Mouse (Mus musculus): ENCODE results near the gene Cfap97d2. TPM values are rescaled to one million over a fixed set of nuclear protein-coding genes. Genes with fewer than 3 reads are reported as not detected.

Gene Cfap97d2
- polyA plus RNA-seq, 1 experiment from 2014 or later = 0.27 TPM

DNA sequence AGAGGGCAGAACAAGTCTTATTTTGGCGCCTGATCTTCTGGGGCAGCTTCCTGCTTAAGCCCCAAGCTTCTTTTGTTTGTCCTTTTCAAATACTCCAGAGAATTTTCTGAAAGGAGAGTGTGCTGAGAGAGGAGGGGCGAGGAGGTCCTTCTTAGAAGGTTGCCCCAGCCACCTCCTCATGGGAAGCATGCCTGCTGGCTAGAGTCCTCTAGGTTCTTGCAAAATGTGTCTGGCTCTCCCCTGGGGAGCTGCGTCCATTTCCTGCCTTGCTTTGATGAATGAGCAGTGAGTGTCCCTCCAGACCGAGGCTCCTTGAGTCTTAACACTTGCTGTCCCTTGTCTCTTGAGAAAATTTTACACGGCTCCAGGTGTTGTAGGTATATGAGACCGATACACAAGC lies 17.2 kb upstream of the Cfap97d2 start:
- WGBS = 54% methylated on average over 6 of the region's 6 CpGs
- ATAC-seq (replicated peaks; ENCODE audit: insufficient number of reproducible peaks, low FRiP score, low TSS enrichment, low read depth) = no peak
- Histone ChIP-seq H3K4me1 (ENCODE audit: control insufficient read depth, insufficient read depth, low read length) (no peaks in the 10 kb centered on the region), H3K4me2 (ENCODE audit: low read depth, low read length) (no peak overlapping the region), H3K27me3 (ENCODE audit: control insufficient read depth, insufficient read depth, low read length) (no peaks in the 10 kb centered on the region), H3K9me3 (replicated peaks; ENCODE audit: control insufficient read depth, low read length) (no peaks in the 10 kb centered on the region), H3K9ac (replicated peaks; ENCODE audit: low read length) (no peak overlapping the region), H3K27ac (replicated peaks; ENCODE audit: low read depth, low read length) (no peak overlapping the region), H3K36me3 (replicated peaks; ENCODE audit: control insufficient read depth, insufficient read depth, low read depth, low read length) (no peaks in the 10 kb centered on the region), H3K4me3 (ENCODE audit: low read depth, low read length) (no peak overlapping the region)
- DNase-seq (ENCODE audit: low spot score) = no peak

DNA sequence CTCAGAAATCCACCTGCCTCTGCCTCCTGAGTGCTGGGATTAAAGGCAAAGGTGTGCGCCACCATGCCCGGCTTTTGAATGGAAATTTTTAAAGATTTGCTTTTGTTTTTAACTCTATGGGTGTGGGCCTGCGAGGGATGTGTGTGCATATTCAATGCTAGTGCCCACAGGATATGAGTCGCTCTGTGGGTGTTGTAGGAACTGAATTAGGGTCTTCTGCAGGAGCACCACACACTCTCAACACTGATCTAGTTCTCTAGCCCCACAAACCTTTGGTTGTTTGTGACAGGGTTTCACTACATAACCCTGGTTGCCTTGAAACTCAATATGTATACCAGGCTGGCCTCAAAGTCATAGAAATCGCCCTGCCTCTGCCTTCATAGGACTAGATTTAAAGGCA lies 16.4 kb upstream of the Cfap97d2 start:
- WGBS = 91% methylated on average over 5 of the region's 5 CpGs
- ATAC-seq (replicated peaks; ENCODE audit: insufficient number of reproducible peaks, low FRiP score, low TSS enrichment, low read depth) = no peak
- no peaks in the 10 kb centered on the region for H3K4me1 ChIP-seq (ENCODE audit: control insufficient read depth, insufficient read depth, low read length)

DNA sequence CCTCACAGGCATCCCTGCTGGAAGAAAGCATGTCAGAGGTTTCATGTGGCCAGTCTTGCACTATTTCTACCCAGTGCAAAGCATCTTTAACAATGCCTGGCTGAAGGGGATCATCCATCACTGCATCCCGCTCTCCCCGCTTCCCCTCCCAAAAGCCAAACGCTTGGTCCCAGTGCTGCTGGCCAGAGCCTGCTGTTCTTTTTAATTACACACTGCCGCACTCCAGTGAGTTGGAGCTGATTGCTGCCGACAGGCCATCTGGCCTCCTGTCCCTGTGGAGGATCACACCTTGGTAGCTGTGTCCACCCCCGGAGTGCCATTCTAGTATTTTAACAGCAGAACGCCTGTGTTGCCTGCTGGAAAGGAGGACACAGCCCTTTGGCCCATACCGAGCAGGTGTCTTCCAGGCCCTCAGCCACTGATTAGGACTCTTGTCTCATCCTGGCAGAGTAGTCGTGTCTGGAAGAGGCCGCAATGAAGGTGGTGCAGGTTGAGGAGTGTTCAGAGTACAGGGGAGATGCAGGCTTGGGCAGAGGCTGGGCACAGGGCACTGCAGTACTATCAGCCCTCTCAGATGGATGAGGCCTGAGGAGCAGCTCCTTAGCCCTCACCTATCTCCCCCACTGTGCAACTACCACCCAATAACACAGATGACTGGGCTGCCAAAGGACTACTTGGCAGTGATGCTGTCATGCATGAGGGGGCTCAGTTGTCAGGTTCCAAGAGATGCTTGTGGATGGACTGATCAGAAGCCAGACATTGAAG lies 13.2 kb upstream of the Cfap97d2 start:
- Histone ChIP-seq H3K36me3 (replicated peaks; ENCODE audit: control insufficient read depth, insufficient read depth, low read depth, low read length) (no peaks in the 10 kb centered on the region), H3K4me2 (ENCODE audit: low read depth, low read length) (no peak overlapping the region), H3K9ac (replicated peaks; ENCODE audit: low read length) (no peak overlapping the region), H3K27me3 (ENCODE audit: control insufficient read depth, insufficient read depth, low read length) (no peaks in the 10 kb centered on the region), H3K4me1 (ENCODE audit: control insufficient read depth, insufficient read depth, low read length) (no peaks in the 10 kb centered on the region), H3K9me3 (replicated peaks; ENCODE audit: control insufficient read depth, low read length) (no peaks in the 10 kb centered on the region), H3K27ac (replicated peaks; ENCODE audit: low read depth, low read length) (no peak overlapping the region; the same call in 1 of the 2 replicates), H3K4me3 (ENCODE audit: low read depth, low read length) (no peak overlapping the region)
- no peak for DNase-seq (ENCODE audit: low spot score)
- WGBS = 64% methylated on average over 10 of the region's 10 CpGs
- no peak for ATAC-seq (replicated peaks; ENCODE audit: insufficient number of reproducible peaks, low FRiP score, low TSS enrichment, low read depth)

More for the DNA sequence above, 16.4 kb upstream of the Cfap97d2 start:
- DNase-seq (ENCODE audit: low spot score) = no peak
- Histone ChIP-seq H3K9me3 (replicated peaks; ENCODE audit: control insufficient read depth, low read length) (no peaks in the 10 kb centered on the region), H3K27ac (replicated peaks; ENCODE audit: low read depth, low read length) (no peak overlapping the region), H3K4me3 (ENCODE audit: low read depth, low read length) (no peak overlapping the region), H3K27me3 (ENCODE audit: control insufficient read depth, insufficient read depth, low read length) (no peaks in the 10 kb centered on the region), H3K9ac (replicated peaks; ENCODE audit: low read length) (no peak overlapping the region), H3K4me2 (ENCODE audit: low read depth, low read length) (no peak overlapping the region), H3K36me3 (replicated peaks; ENCODE audit: control insufficient read depth, insufficient read depth, low read depth, low read length) (no peaks in the 10 kb centered on the region)

DNA sequence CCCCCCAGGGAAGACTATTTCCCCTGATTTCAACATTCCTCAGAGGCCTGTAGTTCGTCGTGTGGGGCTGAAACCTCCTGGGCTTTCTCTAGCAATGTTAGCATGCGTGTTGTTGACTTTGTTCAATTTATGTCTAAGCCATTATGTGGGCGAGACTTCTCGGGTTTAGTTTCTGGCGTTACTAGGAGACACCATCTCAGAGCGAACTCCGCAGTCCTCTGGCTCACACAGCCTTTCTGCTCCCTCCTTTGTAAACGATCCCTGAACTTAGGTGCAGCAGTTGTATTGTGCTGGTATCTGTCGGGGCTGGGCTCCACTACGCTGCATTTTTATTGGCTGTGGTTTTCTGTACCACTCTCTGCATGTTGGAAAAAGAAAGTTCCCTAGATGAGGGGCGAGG lies 11.0 kb upstream of the Cfap97d2 start:
- no peak overlapping the region for H3K9ac ChIP-seq (replicated peaks; ENCODE audit: low read length)
- H3K4me2 ChIP-seq (ENCODE audit: low read depth, low read length) = no peak overlapping the region
- 67% methylated on average over 12 of the region's 12 CpGs for WGBS
- no peaks in the 10 kb centered on the region for H3K9me3 ChIP-seq (replicated peaks; ENCODE audit: control insufficient read depth, low read length)
- DNase-seq (ENCODE audit: low spot score) (no peak), ATAC-seq (replicated peaks; ENCODE audit: insufficient number of reproducible peaks, low FRiP score, low TSS enrichment, low read depth) (no peak)
- H3K36me3 ChIP-seq (replicated peaks; ENCODE audit: control insufficient read depth, insufficient read depth, low read depth, low read length) = no peaks in the 10 kb centered on the region
- no peak overlapping the region for H3K4me3 ChIP-seq (ENCODE audit: low read depth, low read length)
- no peak overlapping the region for H3K27ac ChIP-seq (replicated peaks; ENCODE audit: low read depth, low read length)
- H3K4me1 ChIP-seq (ENCODE audit: control insufficient read depth, insufficient read depth, low read length) = no peaks in the 10 kb centered on the region
- H3K27me3 ChIP-seq (ENCODE audit: control insufficient read depth, insufficient read depth, low read length) = no peaks in the 10 kb centered on the region

DNA sequence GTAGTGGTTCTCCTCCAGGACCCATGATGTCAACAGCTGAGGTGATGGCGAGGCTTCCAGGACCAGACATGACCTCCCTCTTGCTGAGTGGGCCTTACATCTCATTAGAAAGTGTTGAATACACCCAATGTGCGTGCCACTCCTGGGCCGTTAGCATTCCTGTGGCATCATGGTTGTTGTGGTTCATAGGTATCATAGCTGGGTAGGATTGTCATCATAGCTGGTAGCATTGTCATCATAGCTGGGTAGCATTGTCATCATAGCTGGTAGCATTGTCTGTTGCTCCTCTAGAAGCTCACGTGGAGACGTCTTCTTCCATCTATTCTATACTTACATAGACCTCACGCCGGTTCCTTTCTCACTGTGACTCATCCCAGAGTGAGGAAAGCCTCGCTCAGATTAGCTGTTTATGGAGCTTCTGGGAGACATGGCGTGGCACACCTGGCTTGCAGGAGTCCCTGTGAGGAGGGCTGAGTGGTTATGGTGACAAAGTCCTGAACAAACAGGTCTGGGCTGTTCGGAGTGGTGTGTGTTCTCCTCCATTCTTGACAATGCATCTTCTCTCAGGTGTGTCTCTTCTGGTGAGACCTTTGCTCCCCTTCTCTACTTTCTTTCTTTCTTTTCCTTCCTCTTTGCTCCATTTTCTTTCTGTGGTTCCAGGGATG lies 10.4 kb upstream of the Cfap97d2 start:
- no peak overlapping the region for H3K4me2 ChIP-seq (ENCODE audit: low read depth, low read length)
- ATAC-seq (replicated peaks; ENCODE audit: insufficient number of reproducible peaks, low FRiP score, low TSS enrichment, low read depth) (no peak), DNase-seq (ENCODE audit: low spot score) (no peak)
- 92% methylated on average over 10 of the region's 10 CpGs for WGBS
- H3K36me3 ChIP-seq (replicated peaks; ENCODE audit: control insufficient read depth, insufficient read depth, low read depth, low read length) = no peaks in the 10 kb centered on the region
- H3K9ac ChIP-seq (replicated peaks; ENCODE audit: low read length) = no peak overlapping the region
- no peaks in the 10 kb centered on the region for H3K27me3 ChIP-seq (ENCODE audit: control insufficient read depth, insufficient read depth, low read length)
- no peak overlapping the region for H3K27ac ChIP-seq (replicated peaks; ENCODE audit: low read depth, low read length)
- H3K4me1 ChIP-seq (ENCODE audit: control insufficient read depth, insufficient read depth, low read length) = no peaks in the 10 kb centered on the region
- H3K4me3 ChIP-seq (ENCODE audit: low read depth, low read length) = no peak overlapping the region
- no peaks in the 10 kb centered on the region for H3K9me3 ChIP-seq (replicated peaks; ENCODE audit: control insufficient read depth, low read length)

DNA sequence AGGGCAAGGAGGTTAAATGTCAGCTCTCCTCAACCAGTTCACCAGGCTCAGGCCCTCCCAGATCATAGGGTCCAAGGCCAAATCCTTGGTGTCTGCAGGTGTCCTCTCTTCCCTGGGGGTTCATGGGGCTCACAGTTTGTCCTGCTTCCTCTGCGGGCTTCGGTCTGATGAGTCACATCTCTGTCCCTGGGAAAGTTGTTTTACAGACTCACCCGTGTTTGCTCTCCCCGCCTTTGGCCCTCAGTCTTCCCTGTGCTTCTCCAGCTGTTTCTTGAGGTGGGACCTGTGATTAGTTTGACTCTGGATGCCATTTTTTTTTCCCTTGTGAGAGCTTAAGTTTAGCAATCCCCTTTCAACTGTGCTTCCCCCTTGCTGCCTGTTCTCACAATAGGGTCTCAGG lies 9.5 kb upstream of the Cfap97d2 start:
- Histone ChIP-seq H3K9ac (replicated peaks; ENCODE audit: low read length) (no peak overlapping the region), H3K36me3 (replicated peaks; ENCODE audit: control insufficient read depth, insufficient read depth, low read depth, low read length) (no peaks in the 10 kb centered on the region), H3K27me3 (ENCODE audit: control insufficient read depth, insufficient read depth, low read length) (no peaks in the 10 kb centered on the region), H3K27ac (replicated peaks; ENCODE audit: low read depth, low read length) (no peak overlapping the region), H3K4me1 (ENCODE audit: control insufficient read depth, insufficient read depth, low read length) (no peaks in the 10 kb centered on the region), H3K4me3 (ENCODE audit: low read depth, low read length) (no peak overlapping the region), H3K9me3 (replicated peaks; ENCODE audit: control insufficient read depth, low read length) (no peaks in the 10 kb centered on the region), H3K4me2 (ENCODE audit: low read depth, low read length) (no peak overlapping the region)
- ATAC-seq (replicated peaks; ENCODE audit: insufficient number of reproducible peaks, low FRiP score, low TSS enrichment, low read depth) = no peak
- WGBS = 89% methylated on average over 4 of the region's 4 CpGs
- no peak for DNase-seq (ENCODE audit: low spot score)

DNA sequence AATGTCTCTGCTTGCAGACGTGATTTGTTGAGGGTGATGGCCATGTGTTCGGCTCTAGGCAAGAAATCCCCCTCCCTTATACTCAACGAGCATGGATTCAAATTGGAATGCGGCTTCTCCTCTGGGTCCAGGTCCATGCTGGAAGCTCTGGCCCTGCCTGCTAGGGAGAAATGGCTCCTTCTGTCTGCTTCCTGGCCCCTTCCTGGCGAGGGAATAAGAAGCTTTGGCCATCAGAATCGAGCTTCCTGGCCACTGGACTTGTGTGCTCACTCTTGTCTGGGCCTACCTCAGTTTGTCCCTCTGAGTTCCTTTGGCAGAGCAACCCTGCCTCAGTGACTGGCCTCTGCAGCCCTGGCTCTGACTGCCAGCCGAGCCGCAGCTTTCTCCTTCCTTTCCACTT lies 8.5 kb upstream of the Cfap97d2 start:
- H3K9ac ChIP-seq (replicated peaks; ENCODE audit: low read length) = no peak overlapping the region
- 70% methylated on average over 8 of the region's 8 CpGs for WGBS
- no peak for DNase-seq (ENCODE audit: low spot score)
- no peaks in the 10 kb centered on the region for H3K4me1 ChIP-seq (ENCODE audit: control insufficient read depth, insufficient read depth, low read length)
- no peaks in the 10 kb centered on the region for H3K9me3 ChIP-seq (replicated peaks; ENCODE audit: control insufficient read depth, low read length)
- no peak overlapping the region for H3K4me2 ChIP-seq (ENCODE audit: low read depth, low read length)
- H3K36me3 ChIP-seq (replicated peaks; ENCODE audit: control insufficient read depth, insufficient read depth, low read depth, low read length) = no peaks in the 10 kb centered on the region
- H3K27ac ChIP-seq (replicated peaks; ENCODE audit: low read depth, low read length) = no peak overlapping the region
- no peak for ATAC-seq (replicated peaks; ENCODE audit: insufficient number of reproducible peaks, low FRiP score, low TSS enrichment, low read depth)
- H3K27me3 ChIP-seq (ENCODE audit: control insufficient read depth, insufficient read depth, low read length) = no peaks in the 10 kb centered on the region
- H3K4me3 ChIP-seq (ENCODE audit: low read depth, low read length) = no peak overlapping the region

DNA sequence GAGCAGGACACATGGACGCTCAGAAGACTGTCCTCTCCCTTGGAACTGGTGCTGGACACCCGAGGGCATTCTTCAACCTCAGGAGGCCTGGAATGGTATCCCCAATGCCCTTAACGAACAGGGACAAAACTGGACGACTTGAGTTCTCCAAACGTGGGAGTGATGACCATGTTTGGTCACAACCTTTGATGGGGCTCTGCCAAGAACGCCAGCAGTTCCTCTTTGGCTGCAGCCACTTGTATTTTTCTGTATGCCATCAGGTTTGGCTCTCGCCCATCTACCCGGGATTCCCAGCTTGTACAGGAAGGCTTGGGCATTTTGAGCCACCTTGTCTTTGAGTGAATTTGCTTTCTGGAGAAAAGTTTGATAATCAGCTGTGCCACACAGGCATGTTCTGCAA lies 8.0 kb upstream of the Cfap97d2 start:
- H3K27ac ChIP-seq (replicated peaks; ENCODE audit: low read depth, low read length) = no peak overlapping the region
- H3K4me3 ChIP-seq (ENCODE audit: low read depth, low read length) = no peak overlapping the region
- DNase-seq (ENCODE audit: low spot score) (no peak), ATAC-seq (replicated peaks; ENCODE audit: insufficient number of reproducible peaks, low FRiP score, low TSS enrichment, low read depth) (no peak)
- no peaks in the 10 kb centered on the region for H3K9me3 ChIP-seq (replicated peaks; ENCODE audit: control insufficient read depth, low read length)
- H3K27me3 ChIP-seq (ENCODE audit: control insufficient read depth, insufficient read depth, low read length) = no peaks in the 10 kb centered on the region
- no peak overlapping the region for H3K4me2 ChIP-seq (ENCODE audit: low read depth, low read length)
- 83% methylated on average over 8 of the region's 8 CpGs for WGBS
- no peaks in the 10 kb centered on the region; the same call in 1 of the 2 replicates for H3K4me1 ChIP-seq (ENCODE audit: control insufficient read depth, insufficient read depth, low read length)
- no peak overlapping the region for H3K9ac ChIP-seq (replicated peaks; ENCODE audit: low read length)
- no peaks in the 10 kb centered on the region for H3K36me3 ChIP-seq (replicated peaks; ENCODE audit: control insufficient read depth, insufficient read depth, low read depth, low read length)

All from embryonic facial prominence, embryonic 11.5 days (tissue).